Mouse (Mus musculus) MN1 (cell line): Measurements from ENCODE around the gene Tfap4.
"Not testable (repeated sequence)": the region's sequence is repeated elsewhere in the genome, so short reads cannot be mapped to it uniquely, and the experiment has no call there.

Source experiments
- DNase-seq: peaks from one replicate; pipeline ENCODE4 v3.0.0-alpha.2; 2016; ENCODE audit warnings: low spot score

Tfap4 gene

DNA sequence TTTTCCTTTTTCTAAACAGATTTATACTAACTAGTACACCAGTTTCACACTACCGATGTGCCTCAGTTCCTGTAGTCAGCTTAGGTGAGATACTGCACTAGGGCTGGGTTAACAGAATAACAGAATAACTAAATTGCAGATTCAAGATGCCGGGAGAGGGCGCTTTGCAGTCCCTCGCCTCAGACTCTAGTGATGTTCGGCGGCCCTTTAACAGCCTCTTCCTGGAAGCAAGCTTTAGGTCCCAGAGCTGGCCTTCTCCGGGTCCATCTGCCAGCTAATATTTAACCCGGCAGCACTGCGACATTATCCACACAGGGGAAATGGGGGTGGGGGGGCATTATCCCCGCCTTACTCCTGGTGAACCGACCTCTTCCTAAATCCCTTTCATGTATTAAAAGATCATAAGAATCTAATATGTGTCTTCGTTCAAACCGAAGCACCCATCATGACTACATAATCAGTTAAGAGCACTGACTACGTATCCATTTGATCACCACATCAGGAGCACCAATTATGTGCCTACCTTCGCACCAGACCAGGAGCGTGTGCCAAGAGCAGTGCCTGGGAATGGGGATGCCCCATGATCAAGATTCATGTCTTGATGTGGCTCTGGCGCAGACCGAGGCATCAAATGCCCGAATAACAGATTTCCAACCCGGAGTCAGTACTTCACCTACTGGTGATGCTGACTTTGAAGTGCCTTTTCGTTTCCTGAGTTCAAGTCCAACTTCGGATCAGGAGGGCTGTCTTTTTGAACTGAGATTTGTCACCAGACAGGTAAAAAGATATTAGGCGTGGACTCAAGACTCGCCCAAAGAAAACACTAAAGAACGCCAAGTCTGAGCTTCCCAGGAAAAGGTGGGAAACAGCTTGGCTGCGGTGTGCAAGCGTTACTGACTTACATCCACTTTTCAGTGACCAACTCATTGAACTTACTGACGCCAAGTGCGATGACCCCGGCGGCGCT is 33.5 kb upstream of the Tfap4 start:
- peak; percentile 69 for DNase-seq

DNA sequence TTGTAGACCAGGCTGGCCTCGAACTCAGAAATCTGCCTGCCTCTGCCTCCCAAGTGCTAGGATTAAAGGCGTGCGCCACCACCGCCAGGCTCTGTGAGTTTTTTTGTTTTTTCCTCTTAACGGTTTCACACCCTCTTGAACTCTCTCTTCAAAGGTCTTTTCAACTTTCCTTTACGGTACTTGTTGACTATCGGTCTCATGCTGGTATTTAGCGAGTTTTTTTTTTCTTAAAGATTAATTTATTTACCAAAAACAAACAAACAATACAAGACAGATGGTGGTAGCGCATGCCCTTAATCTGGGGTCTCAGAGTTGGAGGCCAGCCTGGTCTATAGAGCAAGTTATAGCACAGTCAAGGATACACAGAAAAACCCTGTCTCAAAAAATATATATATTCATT is 30.6 kb upstream of the Tfap4 start:
- no peak for DNase-seq

DNA sequence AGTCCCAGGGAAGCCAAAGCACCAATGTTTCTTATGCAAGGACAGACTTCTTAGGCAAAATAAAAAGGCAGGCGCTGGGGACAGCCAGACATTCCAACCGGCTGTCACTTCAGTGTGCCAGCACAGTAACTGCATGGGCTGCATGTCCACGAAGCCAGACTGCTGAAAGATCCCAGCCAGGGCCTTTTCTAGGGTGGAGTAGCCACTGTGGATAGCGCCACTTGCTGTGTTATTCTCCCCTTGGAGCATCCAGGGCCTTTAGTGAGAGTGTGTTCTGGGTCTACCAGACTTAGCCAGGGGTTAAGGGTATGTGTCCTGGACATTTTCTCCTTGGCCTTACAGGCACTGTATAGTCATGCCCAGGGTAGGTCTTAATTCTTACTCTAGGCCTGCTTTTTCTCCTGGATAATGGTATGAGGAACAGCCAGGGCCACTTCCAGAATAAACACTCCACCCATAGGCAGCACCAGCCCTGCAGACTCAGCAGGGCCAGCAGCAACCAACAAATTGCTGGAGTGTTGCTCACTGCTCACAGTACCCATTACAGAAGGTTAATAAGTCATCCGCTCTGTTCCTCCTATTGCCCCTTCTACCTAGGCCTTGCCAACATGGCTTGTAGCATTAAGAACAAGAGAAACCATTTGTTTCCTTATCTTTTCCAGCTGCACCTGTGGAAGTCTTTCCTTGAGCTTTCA is 28.0 kb upstream of the Tfap4 start:
- DNase-seq: peak; percentile 32

DNA sequence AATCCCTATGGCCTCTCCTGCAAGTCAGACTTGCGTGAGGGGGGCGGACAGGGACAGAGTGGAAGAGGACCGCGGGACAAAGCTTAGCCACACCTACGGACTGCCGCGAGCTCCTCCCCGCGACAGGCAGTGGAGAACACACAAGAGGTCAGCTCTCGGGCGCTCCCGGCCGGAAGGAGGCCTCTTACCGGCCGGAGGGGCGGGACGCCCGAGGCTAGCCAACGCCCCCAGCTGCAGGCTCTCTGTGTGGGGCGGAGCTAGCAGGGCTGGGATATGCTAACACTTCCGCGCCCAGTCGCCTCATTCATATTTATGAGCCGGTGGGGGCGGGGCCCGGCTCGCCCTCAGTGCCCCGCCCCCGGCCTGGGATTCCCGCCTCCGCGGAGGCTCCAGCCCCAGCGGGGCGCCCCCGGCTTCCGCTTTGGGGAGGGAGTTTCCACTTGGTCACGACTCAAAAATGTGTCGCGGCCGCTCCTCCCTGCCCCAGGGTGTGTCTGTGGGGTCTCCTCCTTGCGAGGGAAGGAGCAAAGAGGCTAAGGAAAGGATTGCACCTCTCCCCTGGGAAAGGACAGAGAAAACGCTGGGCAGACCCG is 27.0 kb upstream of the Tfap4 start:
- peak; percentile 98 for DNase-seq

DNA sequence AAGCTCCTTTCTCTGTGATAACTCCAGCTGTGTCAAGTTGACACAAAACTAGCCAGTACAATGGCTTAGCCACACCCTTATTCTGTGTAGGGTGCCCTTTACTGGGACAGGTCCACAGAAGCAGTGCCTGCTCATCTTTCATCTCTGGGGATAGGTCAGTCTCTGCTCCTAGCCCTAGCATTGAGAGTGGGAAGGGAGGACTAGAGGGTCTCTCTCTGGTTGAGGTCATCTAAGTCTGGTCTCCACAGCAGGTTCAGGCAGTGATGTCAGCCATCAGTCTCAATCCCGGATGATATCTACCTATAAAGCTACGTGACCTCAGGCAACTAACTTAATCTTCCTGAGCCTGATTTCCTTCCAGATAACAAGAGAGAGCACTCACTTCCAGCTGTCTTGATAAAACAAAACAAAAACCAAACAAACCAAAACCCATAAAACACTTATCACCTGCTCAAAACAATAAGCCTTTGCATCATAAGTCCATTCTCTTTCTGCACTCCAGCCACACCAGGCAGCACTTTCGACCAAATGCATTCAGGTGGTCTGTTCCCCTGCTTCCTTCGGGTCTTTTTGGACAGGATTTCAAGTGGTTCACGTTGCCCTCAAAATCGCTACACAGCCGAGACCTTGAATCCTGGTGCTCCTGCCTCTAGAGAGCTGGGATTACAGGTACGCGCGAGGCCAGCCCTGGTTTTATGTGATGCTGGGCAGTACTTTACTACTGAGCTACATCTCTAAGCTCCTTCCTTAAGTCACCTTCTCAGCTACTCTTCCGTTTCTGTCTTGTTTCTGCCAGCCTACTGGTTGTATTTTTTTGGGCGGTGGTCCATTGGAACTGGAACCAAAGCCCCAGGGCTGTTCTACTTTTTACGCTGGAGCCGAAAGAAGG is 26.2 kb upstream of the Tfap4 start:
- DNase-seq: no peak

DNA sequence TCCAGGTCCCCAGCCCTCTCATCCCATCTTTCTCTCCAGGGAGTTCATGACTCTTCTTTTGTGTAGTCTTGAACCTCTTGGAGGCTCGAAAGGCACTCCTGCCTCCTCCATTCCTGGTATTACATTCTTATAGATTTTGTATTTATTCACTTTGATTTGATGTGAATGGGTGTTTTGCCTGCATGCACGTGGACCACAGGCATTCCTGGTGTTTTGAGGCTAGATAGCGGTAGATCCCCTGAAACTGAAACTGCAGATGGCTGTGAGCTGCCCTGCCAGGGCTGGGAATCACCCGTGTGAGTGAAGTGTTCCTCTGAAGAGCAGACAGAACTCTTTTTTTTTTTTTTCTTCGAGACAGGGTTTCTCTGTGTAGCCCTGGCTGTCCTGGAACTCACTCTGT is 24.8 kb upstream of the Tfap4 start:
- no peak for DNase-seq

DNA sequence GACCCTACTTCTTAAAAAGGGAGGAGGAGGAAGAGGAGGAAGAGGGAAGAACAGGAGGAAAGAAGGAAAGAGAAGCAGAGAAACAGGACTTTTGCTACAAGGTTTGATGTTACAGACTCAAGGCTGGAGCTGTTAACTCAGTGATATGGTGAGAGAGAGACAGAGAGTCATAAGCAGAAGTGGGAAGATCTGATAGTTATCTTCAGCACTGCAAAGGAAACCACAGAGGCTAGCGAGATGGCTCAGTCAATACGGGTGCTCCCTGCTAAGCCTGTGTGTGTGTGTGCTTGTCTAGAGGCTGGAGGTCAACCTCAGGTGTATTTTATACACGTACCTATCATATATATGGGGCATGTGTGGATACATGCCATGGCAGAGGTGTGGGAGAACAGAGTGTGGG is 24.2 kb upstream of the Tfap4 start:
- DNase-seq: no peak

DNA sequence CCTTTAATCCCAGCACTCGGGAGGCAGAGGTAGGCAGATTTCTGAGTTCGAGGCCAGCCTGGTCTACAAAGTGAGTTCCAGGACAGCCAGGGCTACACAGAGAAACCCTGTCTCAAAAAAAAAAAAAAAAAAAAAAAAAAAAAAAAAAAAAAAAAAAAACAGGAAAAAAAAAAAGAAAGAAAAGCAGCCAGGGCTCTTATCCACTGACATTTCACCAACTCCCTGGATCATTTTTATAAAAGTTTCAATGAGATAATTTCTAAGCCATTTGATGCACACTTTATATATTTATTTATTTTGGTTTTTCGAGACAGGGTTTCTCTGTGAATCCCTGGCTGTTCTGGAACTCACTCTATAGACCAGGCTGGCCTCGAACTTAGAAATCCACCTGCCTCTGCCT is 21.5 kb upstream of the Tfap4 start:
- not testable (repeated sequence) for DNase-seq

DNA sequence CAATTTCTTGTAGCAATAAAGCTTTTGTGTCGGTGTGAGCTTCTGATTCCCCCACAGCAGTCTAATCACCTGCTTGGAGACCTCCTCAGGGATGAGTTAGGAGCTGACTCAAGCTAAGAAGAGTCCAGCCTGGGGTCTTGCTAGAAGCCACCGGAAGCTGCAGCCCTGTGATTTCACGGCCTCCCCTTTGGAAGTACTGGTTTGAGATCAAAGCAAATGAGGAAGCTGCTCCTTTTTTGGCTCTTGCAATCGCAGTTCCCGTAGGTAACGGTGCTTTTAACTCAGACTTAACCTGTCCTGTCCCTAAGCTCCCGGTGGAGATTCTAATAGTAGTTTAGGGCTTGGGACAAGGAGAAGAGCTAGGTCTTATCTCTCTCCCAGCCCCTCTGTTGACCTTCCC is 19.0 kb upstream of the Tfap4 start:
- DNase-seq: no peak

DNA sequence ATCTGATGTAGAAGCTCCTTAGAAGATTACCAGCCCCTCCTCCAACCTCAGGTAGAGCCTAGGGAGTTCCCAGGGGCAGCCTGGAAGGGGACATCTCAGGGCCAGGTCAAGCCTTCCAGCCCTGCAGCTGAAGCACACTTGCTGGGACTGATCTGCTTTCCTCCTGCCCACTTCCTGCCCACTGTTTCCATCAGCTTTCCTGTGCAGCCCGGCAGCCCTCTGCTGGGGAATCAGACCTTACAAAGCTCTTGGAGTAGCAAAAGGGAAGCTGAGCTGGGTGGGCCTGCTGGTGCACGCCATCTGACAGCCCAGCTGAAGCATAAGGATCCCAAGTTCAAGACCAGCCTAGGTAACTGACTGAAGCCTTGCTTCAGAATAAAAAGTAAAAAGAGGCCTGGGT is 17.2 kb upstream of the Tfap4 start:
- DNase-seq: no peak

DNA sequence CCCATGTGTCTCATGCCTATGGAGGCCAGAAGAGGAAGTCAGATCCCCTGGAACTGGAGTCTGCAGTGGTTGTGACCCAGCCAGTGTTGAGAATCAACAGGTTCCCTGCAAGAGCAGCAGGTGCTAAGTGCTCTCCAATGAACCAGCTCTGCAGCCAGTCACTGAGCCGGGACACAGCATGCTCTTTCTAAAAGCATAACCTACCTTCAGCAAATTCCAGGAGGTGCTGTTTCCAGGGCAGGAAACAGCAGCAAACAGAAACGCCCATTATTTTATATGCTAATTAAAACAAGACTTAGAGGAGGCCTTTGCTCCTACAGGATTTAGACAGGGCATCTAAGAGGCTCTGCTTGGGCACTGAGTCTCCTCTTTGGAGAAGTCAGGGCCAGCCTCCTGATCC is 16.4 kb upstream of the Tfap4 start:
- no peak for DNase-seq

DNA sequence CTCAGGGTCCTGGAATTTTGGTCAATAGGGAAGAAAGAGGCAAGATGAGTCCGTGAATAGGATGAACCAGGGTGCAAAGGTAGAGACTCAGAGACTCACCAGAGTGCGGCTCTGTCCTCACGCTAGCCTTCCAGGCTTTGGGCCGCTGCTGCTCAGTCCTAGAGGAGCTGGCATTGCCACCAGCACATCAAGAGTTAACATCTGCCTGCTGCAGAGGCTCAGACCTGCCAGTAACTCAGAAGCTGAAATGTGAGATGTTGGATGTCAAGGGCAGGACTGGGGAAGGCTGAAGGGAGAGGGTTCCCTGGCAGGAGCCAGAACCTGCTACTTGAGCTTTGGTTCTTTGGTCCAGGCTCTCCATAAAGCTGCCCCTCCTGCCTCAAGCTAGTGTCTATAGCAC is 11.1 kb upstream of the Tfap4 start:
- DNase-seq: no peak

DNA sequence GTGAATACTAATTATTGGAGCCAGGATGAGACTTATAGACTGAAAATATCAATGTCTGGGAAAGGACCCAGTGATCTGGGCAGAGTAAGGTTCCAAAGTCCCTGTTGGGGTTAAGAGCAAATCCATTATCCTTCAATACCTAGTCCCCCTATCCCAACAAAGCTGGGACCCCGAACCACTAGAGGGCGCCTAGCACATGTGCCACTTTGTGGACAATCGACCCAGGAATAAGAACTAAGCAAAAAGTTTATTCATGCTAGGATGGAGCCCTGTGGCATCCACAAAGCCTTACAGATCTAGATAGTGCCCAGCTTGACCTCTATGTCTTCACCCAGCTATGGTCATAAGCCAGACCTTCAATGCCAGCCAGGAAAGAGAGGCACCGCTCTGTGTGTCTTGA is 8.3 kb upstream of the Tfap4 start:
- peak; percentile 85 for DNase-seq

DNA sequence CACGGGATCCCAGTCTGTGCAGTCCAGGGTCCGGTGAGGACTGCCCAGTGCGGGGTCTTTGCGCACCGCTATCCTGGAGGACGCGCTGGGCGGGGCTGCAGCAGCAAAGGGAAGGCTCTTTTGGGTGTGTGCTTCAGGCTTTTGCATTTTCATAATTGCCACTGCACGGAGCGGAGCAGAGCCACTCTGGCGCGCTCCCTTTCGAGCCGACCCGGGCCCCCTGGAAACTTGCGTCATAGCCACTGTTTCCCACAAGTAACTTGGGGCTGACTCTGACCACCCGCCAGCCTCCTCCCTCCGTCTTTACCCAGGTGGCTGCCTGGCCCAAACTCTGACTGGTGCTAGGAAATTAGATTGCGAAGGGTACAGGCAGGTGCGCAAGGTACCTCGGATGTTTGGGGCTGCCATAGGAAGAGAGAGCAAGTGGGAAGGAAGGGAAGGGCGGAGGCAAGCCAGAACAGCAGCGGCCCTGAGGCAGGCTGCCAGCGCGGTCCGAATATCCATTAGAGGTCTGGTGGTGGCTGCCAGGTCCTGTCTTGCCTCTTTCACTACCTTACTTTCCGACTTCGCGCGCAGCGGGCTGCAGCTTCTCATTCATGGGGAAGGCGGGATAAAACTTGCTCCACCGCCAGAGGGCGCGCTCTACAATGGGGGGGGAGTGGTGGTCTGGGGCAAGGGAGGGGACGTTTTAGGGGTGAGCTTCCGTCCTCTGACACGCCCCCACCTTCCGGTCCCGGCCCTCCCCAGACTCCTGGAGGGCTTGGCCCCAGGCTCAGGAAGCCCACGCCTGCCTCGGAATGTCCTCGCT is 695 bp upstream of the Tfap4 start:
- DNase-seq: peak; percentile 63

DNA sequence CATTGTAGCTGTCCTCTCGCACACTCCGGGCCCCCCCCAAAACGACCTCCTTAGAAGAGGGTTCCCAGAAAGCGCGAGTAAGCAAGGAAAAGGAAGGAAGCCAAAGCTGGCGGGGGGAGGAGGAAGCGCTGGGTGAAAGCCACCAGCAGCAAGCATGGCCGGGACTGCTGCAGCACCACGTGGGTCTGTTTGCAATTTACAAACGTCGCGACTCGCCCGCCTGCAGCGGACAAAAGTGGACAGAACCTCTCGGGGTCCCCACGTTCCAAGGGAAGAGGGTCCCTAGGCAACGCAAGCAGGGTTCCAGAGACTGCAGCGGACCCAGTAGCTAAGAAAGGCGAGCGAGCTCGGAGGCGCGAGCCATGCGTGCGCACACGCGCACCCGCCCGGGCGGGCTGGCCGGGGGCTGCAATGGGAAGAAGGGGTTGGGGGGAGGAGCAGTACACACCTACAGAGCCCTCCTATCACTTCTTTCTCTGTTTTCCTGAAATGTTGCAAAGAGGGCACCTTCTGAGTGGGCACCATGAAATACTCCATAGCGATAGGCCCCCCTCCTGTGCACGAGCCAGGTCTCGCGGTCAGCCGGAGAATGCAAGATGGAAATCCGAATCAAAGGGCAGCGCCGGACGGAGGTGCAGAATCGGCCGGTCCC is 548 bp downstream of the Tfap4 start:
- DNase-seq: peak; percentile 59

DNA sequence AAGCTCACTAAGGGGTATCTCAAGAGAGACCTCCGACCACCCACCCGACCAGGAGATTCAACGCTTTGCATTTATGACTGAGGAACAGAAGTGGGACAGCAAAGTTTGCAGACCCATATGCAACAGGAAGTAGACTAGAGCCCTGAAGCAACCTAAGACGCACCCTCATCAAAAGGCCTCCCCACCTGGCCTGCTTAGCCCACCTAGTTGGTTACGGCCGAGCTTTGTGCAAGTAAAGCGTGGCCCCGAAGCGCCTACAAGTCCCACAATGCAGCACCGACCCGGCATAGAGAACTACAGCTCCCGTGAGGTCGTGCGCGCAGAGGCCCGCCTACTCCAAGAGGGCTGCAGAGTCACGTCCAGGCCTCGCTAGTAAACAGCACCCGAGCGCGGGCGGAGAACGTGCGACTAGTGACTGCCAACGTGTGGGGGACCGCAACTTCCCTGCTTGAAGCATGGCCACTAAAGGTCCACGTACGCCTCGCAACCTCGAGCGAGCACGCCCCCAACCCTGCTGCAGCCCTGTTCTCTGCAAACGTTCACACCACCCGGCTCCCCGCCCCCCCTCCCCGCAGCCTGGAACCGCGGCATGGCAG is 1.2 kb downstream of the Tfap4 start:
- DNase-seq: peak; percentile 90

DNA sequence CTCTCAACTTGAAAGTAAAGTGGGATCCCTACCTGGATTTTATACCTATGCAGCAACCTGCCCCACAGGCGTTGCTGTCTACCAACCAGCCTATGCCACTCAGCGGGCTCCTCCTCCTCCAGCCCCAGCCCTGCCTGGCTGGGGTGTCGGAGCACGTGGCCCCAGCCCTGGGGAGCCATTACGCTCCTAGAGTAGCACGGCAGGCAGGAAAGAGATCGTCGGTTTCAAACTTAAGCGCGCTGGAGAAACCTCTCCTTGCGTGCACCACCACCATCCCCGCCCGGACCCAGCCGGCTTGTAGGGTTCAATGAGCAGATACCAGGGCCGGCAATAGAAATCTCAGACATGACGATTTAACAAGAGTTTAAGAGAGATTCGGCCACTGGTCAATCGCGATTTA is 1.7 kb downstream of the Tfap4 start:
- DNase-seq: peak; percentile 15

DNA sequence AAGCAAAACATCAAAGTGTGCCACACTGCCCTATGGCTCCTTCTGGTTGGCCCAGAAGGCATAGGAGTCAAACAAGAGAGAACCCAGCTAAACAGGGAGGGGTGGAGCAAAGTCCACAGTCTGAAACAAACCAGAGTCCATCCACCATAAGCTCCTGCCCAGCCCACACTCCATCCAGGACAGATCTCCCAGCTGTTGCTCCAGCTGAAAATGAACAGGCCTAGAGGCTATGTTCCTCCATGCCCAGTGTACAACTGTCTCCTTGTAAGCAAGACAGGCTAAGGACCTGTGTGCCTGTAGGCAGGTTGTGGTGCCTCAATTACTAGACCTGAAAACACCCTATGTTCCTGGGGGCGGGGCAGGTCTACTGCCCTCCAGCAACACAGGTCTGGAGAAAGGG is 2.6 kb downstream of the Tfap4 start:
- peak; percentile 12 for DNase-seq

DNA sequence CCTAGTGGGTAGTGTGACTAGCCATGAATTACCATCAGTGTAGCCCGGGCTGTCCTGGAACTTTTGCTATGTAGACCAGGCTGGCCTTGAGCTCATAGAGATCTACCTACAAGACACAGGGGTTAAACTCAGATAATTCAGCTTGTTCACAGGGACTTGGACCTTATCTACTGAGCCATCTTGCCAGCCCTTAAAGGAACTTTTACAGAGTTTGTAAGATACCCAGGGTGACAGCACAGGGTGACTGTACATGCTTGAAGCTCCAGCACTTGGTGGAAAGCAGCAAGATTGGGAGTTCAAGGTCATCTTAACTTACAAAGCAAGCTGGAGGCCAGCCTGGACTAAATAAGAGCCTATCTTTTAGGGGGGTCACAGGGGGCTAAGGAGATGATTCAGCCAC is 4.1 kb downstream of the Tfap4 start:
- no peak for DNase-seq
